Mouse (Mus musculus): ENCODE results near the gene Cmtm8. TPM values are rescaled to one million over a fixed set of nuclear protein-coding genes. Genes with fewer than 3 reads are reported as not detected.

Cmtm8 gene
- polyA plus RNA-seq, 1 experiment from 2014 or later = 66.5 TPM

GRCm38 (mm10) chr9:114817012-114817411 lies 26.9 kb downstream of the Cmtm8 start:
- Histone ChIP-seq H3K4me1 (replicated peaks; ENCODE audit: control insufficient read depth, insufficient read depth) (no peaks in the 10 kb centered on the region), H3K4me3 (ENCODE audit: low read depth, low read length) (no peak overlapping the region), H3K9me3 (ENCODE audit: control insufficient read depth, low read length) (no peaks in the 10 kb centered on the region), H3K4me2 (replicated peaks; ENCODE audit: low read depth) (no peak overlapping the region), H3K27ac (replicated peaks) (no peak overlapping the region), H3K36me3 (ENCODE audit: control insufficient read depth, insufficient read depth, low read length) (no peaks in the 10 kb centered on the region), H3K9ac (ENCODE audit: low read length) (no peak overlapping the region), H3K27me3 (ENCODE audit: control insufficient read depth, insufficient read depth, low read length) (no peaks in the 10 kb centered on the region)
- ATAC-seq (ENCODE audit: low FRiP score, low TSS enrichment) = no peak
- 66% methylated on average over 7 of the region's 7 CpGs for WGBS
- DNase-seq (ENCODE audit: low spot score) = no peak
- TF ChIP-seq CTCF (IDR thresholded peaks at IDR 0.05; ENCODE audit: low read depth) (no peak), EP300 (optimal IDR thresholded peaks at IDR 0.05) (no peak)

DNA sequence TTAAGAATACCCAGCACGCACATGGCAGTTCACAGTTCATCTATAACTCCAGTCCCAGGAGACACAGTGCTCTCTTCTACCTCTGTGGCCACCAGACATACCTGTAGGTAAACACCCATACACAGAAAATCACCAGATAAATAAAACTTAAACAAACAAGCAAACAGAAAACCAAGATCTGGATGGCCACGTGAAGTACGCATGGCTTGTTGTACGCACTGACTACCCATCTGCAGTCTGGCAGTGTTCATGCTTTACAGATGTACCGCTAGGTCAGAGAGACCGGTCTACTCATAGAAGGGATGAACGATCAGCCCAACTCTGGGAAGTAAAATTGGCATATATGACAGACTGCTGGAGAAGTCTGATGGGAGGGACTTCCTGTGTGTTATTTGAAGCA lies 27.8 kb downstream of the Cmtm8 start:
- DNase-seq (ENCODE audit: low spot score) = no peak
- Histone ChIP-seq H3K9me3 (ENCODE audit: control insufficient read depth, low read length) (no peaks in the 10 kb centered on the region), H3K4me2 (replicated peaks; ENCODE audit: low read depth) (no peak overlapping the region), H3K4me1 (replicated peaks; ENCODE audit: control insufficient read depth, insufficient read depth) (no peaks in the 10 kb centered on the region), H3K9ac (ENCODE audit: low read length) (no peak overlapping the region), H3K36me3 (ENCODE audit: control insufficient read depth, insufficient read depth, low read length) (no peaks in the 10 kb centered on the region), H3K27me3 (ENCODE audit: control insufficient read depth, insufficient read depth, low read length) (no peaks in the 10 kb centered on the region), H3K4me3 (ENCODE audit: low read depth, low read length) (no peak overlapping the region), H3K27ac (replicated peaks) (no peak overlapping the region)
- ATAC-seq (ENCODE audit: low FRiP score, low TSS enrichment) = no peak
- TF ChIP-seq EP300 (optimal IDR thresholded peaks at IDR 0.05) (no peak), CTCF (IDR thresholded peaks at IDR 0.05; ENCODE audit: low read depth) (no peak)
- 91% methylated on average over 7 of the region's 7 CpGs for WGBS

DNA sequence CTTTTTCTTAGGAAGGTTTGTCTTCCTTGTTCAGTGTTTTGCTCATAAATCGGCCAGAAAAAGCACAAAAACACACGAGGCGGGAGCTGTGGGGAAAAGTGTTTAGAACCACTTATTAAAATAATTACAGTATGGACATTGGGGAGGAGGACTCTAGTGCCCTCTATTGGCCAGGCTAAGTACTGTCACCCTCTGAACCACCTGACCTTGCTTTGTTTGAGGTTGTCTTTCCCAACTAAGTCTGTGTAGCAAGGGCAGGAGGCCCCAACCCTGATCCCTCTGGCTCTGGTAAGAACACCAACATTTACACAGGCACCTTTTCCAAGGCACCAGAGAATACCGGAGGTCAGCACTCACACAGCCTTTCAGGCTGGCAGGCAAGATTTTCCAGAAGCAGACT lies 28.6 kb downstream of the Cmtm8 start:
- Histone ChIP-seq H3K9me3 (ENCODE audit: control insufficient read depth, low read length) (no peaks in the 10 kb centered on the region), H3K27ac (replicated peaks) (0 out of 2 replicates have a peak overlapping the region, but pooled peaks have one; percentile 9), H3K9ac (ENCODE audit: low read length) (no peak overlapping the region), H3K4me2 (replicated peaks; ENCODE audit: low read depth) (no peak overlapping the region), H3K4me1 (replicated peaks; ENCODE audit: control insufficient read depth, insufficient read depth) (no peaks in the 10 kb centered on the region), H3K36me3 (ENCODE audit: control insufficient read depth, insufficient read depth, low read length) (no peaks in the 10 kb centered on the region), H3K4me3 (ENCODE audit: low read depth, low read length) (no peak overlapping the region), H3K27me3 (ENCODE audit: control insufficient read depth, insufficient read depth, low read length) (no peaks in the 10 kb centered on the region)
- DNase-seq (ENCODE audit: low spot score) (peak; percentile 72), ATAC-seq (ENCODE audit: low FRiP score, low TSS enrichment) (peak; percentile 81)
- TF ChIP-seq EP300 (optimal IDR thresholded peaks at IDR 0.05) = no peak
- TF ChIP-seq CTCF (IDR thresholded peaks at IDR 0.05; ENCODE audit: low read depth) = peak; percentile 84
- WGBS = 53% methylated on average over 4 of the region's 4 CpGs

DNA sequence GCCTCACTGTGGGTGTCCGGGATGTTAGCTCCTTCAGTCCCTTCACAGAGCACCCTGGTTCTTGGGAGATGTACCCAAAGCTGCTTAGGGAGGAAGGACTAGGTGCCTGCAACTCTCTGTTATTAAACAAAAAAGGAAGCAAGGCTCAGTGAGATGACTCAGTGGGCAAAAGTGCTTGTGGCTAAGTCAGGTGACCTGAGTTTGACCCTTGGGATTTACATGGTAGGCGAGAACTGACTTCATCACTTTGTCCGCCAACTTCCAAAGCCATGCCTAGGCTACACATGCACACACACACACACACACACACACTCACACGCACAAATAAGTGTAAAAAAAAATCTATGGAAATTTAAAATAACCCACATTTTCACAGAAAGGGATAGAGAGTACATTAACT lies 32.0 kb downstream of the Cmtm8 start:
- Histone ChIP-seq H3K9ac (ENCODE audit: low read length) (no peak overlapping the region), H3K4me3 (ENCODE audit: low read depth, low read length) (no peak overlapping the region), H3K4me2 (replicated peaks; ENCODE audit: low read depth) (no peak overlapping the region), H3K27ac (replicated peaks) (no peak overlapping the region), H3K36me3 (ENCODE audit: control insufficient read depth, insufficient read depth, low read length) (no peaks in the 10 kb centered on the region), H3K4me1 (replicated peaks; ENCODE audit: control insufficient read depth, insufficient read depth) (no peaks in the 10 kb centered on the region), H3K27me3 (ENCODE audit: control insufficient read depth, insufficient read depth, low read length) (no peaks in the 10 kb centered on the region), H3K9me3 (ENCODE audit: control insufficient read depth, low read length) (no peaks in the 10 kb centered on the region)
- TF ChIP-seq CTCF (IDR thresholded peaks at IDR 0.05; ENCODE audit: low read depth) (no peak), EP300 (optimal IDR thresholded peaks at IDR 0.05) (no peak)
- DNase-seq (ENCODE audit: low spot score) = no peak
- 71% methylated on average over 4 of the region's 4 CpGs for WGBS
- ATAC-seq (ENCODE audit: low FRiP score, low TSS enrichment) = no peak

DNA sequence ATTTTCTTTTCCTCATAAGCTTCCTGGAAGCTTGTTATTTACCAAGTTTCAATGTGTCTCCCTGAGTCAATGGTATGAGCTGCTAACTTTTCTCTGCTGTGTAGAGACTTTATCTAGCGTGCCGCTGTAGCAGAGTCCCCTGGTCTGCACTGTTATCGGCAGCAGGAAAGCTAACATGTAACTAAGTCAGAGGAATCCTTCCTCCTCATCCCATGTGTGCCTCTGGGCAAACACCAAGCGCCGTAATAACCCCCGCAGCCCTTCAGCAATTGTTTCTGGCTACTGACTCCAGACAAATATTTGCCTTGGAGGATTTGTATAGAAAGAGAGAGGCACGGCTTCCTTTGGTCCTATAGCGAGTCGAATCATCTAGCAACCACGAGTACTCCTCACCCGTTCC lies 33.1 kb downstream of the Cmtm8 start:
- 52% methylated on average over 11 of the region's 11 CpGs for WGBS
- Histone ChIP-seq H3K4me3 (ENCODE audit: low read depth, low read length) (no peak overlapping the region), H3K4me2 (replicated peaks; ENCODE audit: low read depth) (no peak overlapping the region), H3K4me1 (replicated peaks; ENCODE audit: control insufficient read depth, insufficient read depth) (no peaks in the 10 kb centered on the region), H3K9me3 (ENCODE audit: control insufficient read depth, low read length) (no peaks in the 10 kb centered on the region), H3K27ac (replicated peaks) (0 out of 2 replicates have a peak overlapping the region, but pooled peaks have one; percentile 4), H3K27me3 (ENCODE audit: control insufficient read depth, insufficient read depth, low read length) (no peaks in the 10 kb centered on the region), H3K36me3 (ENCODE audit: control insufficient read depth, insufficient read depth, low read length) (no peaks in the 10 kb centered on the region), H3K9ac (ENCODE audit: low read length) (no peak overlapping the region)
- ATAC-seq (ENCODE audit: low FRiP score, low TSS enrichment) = peak; percentile 36
- DNase-seq (ENCODE audit: low spot score) = peak; percentile 54
- TF ChIP-seq EP300 (optimal IDR thresholded peaks at IDR 0.05) (no peak), CTCF (IDR thresholded peaks at IDR 0.05; ENCODE audit: low read depth) (no peak)

- TF ChIP-seq CTCF (IDR thresholded peaks at IDR 0.05; ENCODE audit: low read depth) = peak; percentile 39
- TF ChIP-seq EP300 (optimal IDR thresholded peaks at IDR 0.05) = no peak
- H3K36me3 ChIP-seq (ENCODE audit: control insufficient read depth, insufficient read depth, low read length) = no peaks in the 10 kb centered on the region
- WGBS = 39% methylated on average over 5 of the region's 5 CpGs
- no peak overlapping the region for H3K9ac ChIP-seq (ENCODE audit: low read length)
- 0 out of 2 replicates have a peak, but pooled peaks cover 3% of the 10 kb centered on the region for H3K4me1 ChIP-seq (replicated peaks; ENCODE audit: control insufficient read depth, insufficient read depth)
- ATAC-seq (ENCODE audit: low FRiP score, low TSS enrichment) (peak; percentile 84), DNase-seq (ENCODE audit: low spot score) (peak; percentile 65)
- no peak overlapping the region for H3K27ac ChIP-seq (replicated peaks)
- H3K4me3 ChIP-seq (ENCODE audit: low read depth, low read length) = no peak overlapping the region
- H3K27me3 ChIP-seq (ENCODE audit: control insufficient read depth, insufficient read depth, low read length) = no peaks in the 10 kb centered on the region
- H3K9me3 ChIP-seq (ENCODE audit: control insufficient read depth, low read length) = no peaks in the 10 kb centered on the region
- H3K4me2 ChIP-seq (replicated peaks; ENCODE audit: low read depth) = no peak overlapping the region
Measured at GRCm38 (mm10) chr9:114808671-114809070, 35.3 kb downstream of the Cmtm8 start.
